Comparison of ENCODE assay signal across 8 mouse cellular contexts in genomic region chr16:21339460-21340081, GRCm38 (mm10).
DNase-seq lines count a peak whose midpoint lies in the region; ATAC-seq lines count a peak whose summit lies in the region.

No protein-coding gene starts in this region.

- peak; percentile 86 for DNase-seq in adipocyte (ENCODE audit: low spot score)
- peak; percentile 61 for DNase-seq in cerebellum, adult 9-10 months
- peak; percentile 66 to 79 for DNase-seq in frontal cortex, postnatal 10 days (ENCODE audit: low spot score in 2 of 2)
- peak; percentile 51 to 58 for DNase-seq in left cerebral cortex, postnatal 14 days (ENCODE audit: low spot score in 2 of 2)
- peak; percentile 88 for DNase-seq in midbrain, embryonic 14.5 days

- peak overlapping the region; percentile 33; the same call in 1 of the 2 replicates for H3K9ac ChIP-seq in hindbrain, embryonic 12.5 days
- no peak overlapping the region; the same call in 1 of the 2 replicates for H3K9ac ChIP-seq in midbrain, embryonic 14.5 days (replicated peaks; ENCODE audit: low read length)
- peak overlapping the region; percentile 55 for H3K9ac ChIP-seq in stomach, embryonic 16.5 days (ENCODE audit: low read length)

- 0 out of 2 replicates have a peak, but pooled peaks cover 2% of the 10 kb centered on the region for H3K27me3 ChIP-seq in hindbrain, embryonic 12.5 days
- H3K27me3 ChIP-seq in midbrain, embryonic 14.5 days (ENCODE audit: control insufficient read depth, insufficient read depth, low read length) = no peaks in the 10 kb centered on the region
- no peaks in the 10 kb centered on the region for H3K27me3 ChIP-seq in stomach, embryonic 16.5 days (ENCODE audit: control insufficient read depth, insufficient read depth, low read length)

- peak; percentile 94 for ATAC-seq in hindbrain, embryonic 12.5 days (ENCODE audit: low FRiP score)
- ATAC-seq in midbrain, embryonic 14.5 days (ENCODE audit: low FRiP score, low TSS enrichment) = peak; percentile 90
- ATAC-seq in stomach, embryonic 16.5 days (ENCODE audit: insufficient read depth, low FRiP score) = peak; percentile 89
- ATAC-seq in monocyte, adult 5-6 weeks (replicated peaks; ENCODE audit: insufficient number of reproducible peaks, low FRiP score, low TSS enrichment, poor library complexity, severe bottlenecking) = no peak; the same call in 1 of the 2 replicates

- intact Hi-C loops in left cerebral cortex, postnatal 14 days (cut with DNase I) = loop anchor here (5.0 kb wide), 1 partner anchor 53 kb away; no protein-coding TSS in a partner anchor

- peaks cover 30% of the 10 kb centered on the region for H3K4me1 ChIP-seq in hindbrain, embryonic 12.5 days
- H3K4me1 ChIP-seq in midbrain, embryonic 14.5 days (ENCODE audit: control insufficient read depth, insufficient read depth, low read length) = peaks cover 26% of the 10 kb centered on the region
- H3K4me1 ChIP-seq in stomach, embryonic 16.5 days (ENCODE audit: control insufficient read depth, insufficient read depth, low read length) = peaks cover 29% of the 10 kb centered on the region

- peak overlapping the region; percentile 21 for H3K4me2 ChIP-seq in hindbrain, embryonic 12.5 days (replicated peaks)
- no peak overlapping the region for H3K4me2 ChIP-seq in midbrain, embryonic 14.5 days (ENCODE audit: low read length)
- H3K4me2 ChIP-seq in stomach, embryonic 16.5 days (ENCODE audit: low read depth, low read length) = peak overlapping the region; percentile 23

- H3K4me3 ChIP-seq in hindbrain, embryonic 12.5 days = no peak overlapping the region
- H3K4me3 ChIP-seq in midbrain, embryonic 14.5 days (replicated peaks; ENCODE audit: low read depth, low read length) = no peak overlapping the region
- no peak overlapping the region for H3K4me3 ChIP-seq in stomach, embryonic 16.5 days (replicated peaks; ENCODE audit: low read length)

- H3K9me3 ChIP-seq in hindbrain, embryonic 12.5 days (replicated peaks) = no peaks in the 10 kb centered on the region
- H3K9me3 ChIP-seq in midbrain, embryonic 14.5 days (ENCODE audit: control insufficient read depth, low read length) = no peaks in the 10 kb centered on the region
- H3K9me3 ChIP-seq in stomach, embryonic 16.5 days (replicated peaks; ENCODE audit: control insufficient read depth, low read length) = no peaks in the 10 kb centered on the region

- H3K27ac ChIP-seq in hindbrain, embryonic 12.5 days = peak overlapping the region; percentile 88
- H3K27ac ChIP-seq in midbrain, embryonic 14.5 days (replicated peaks; ENCODE audit: low read depth, low read length) = peak overlapping the region; percentile 84
- H3K27ac ChIP-seq in stomach, embryonic 16.5 days (ENCODE audit: low read length) = peak overlapping the region; percentile 97

- 14% methylated on average over 11 of the region's 11 CpGs for WGBS in hindbrain, embryonic 12.5 days
- WGBS in midbrain, embryonic 14.5 days = 9% methylated on average over 11 of the region's 11 CpGs
- WGBS in stomach, embryonic 16.5 days = 19% methylated on average over 11 of the region's 11 CpGs

- no peaks in the 10 kb centered on the region for H3K36me3 ChIP-seq in hindbrain, embryonic 12.5 days
- no peaks in the 10 kb centered on the region for H3K36me3 ChIP-seq in midbrain, embryonic 14.5 days (ENCODE audit: control insufficient read depth, insufficient read depth, low read length)
- H3K36me3 ChIP-seq in stomach, embryonic 16.5 days (ENCODE audit: control insufficient read depth, insufficient read depth, low read length) = no peaks in the 10 kb centered on the region
